Mouse (Mus musculus): ENCODE results near the gene Ace2. TPM values are rescaled to one million over a fixed set of nuclear protein-coding genes. Genes with fewer than 3 reads are reported as not detected.

Gene Ace2
- total and polyA plus RNA-seq, 3 experiments, result 0.08 TPM; not detected in 2

DNA sequence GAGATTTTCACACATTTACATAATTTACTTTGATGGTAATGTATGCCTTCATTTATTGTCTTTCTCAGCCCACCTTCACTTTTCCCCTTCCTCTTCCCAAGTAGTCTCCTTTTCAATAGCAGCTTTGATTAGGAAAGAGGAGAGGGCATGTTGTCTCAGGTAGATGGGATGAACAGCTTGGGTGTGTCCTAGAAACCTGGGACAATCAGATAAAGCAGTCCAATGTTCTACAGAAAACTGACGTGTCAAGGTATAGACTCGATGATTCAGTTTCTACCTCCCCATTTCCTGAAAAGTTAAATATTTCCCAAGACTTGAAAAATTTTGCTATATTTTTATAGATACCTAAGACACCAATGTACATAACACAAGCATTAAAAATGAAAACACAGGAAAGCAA lies 39.7 kb downstream of the Ace2 start:
- in situ Hi-C loops (cut with MboI; ENCODE audit: low pct_ligation_motif_present, low pct_unique_long_range_greater_than_20kb, low sequenced_read_pairs) (no loop called here), dilution Hi-C loops (cut with MboI; ENCODE audit: extremely low pct_ligation_motif_present, extremely low pct_unique_long_range_greater_than_20kb, low sequenced_read_pairs) (no loop called here)
- no peaks in the 10 kb centered on the region for H3K36me3 ChIP-seq (replicated peaks in 1 of 2; ENCODE audit: control insufficient read depth in 1 of 2, insufficient read depth in 1 of 2, low read length in 1 of 2)
- H3K27me3 ChIP-seq (replicated peaks), result no peaks in the 10 kb centered on the region
- H3K79me2 ChIP-seq (replicated peaks; ENCODE audit: control insufficient read depth, extremely low read depth, insufficient read depth, poor library complexity, severe bottlenecking), result no peaks in the 10 kb centered on the region
- no peak overlapping the region for H3K4me2 ChIP-seq (ENCODE audit: insufficient read depth, low read depth, poor library complexity, severe bottlenecking)
- TF ChIP-seq JUN (IDR thresholded peaks at IDR 0.05; ENCODE audit: insufficient read depth, low read depth, low read length) (no peak), MXI1 (IDR thresholded peaks at IDR 0.05; ENCODE audit: low read depth, low read length) (no peak), ZNF384 (IDR thresholded peaks at IDR 0.05; ENCODE audit: low read depth, low read length) (no peak), SIN3A (IDR thresholded peaks at IDR 0.05; ENCODE audit: low read length) (no peak), ETS1 (conservative IDR thresholded peaks at IDR 0.05; ENCODE audit: low read depth, low read length) (no peak)
- DNase-seq (ENCODE audit: extremely low read depth), result no peak
- no peaks in the 10 kb centered on the region for H3K4me1 ChIP-seq (ENCODE audit: control insufficient read depth in 1 of 2, insufficient read depth in 2 of 2)
- no peak overlapping the region for H3K4me3 ChIP-seq (replicated peaks in 1 of 3; ENCODE audit: low read depth in 2 of 3, low read length in 2 of 3, poor library complexity in 1 of 3)
- H3K9ac ChIP-seq (ENCODE audit: insufficient read depth, low read depth), result no peak overlapping the region
- H3K9me3 ChIP-seq (replicated peaks; ENCODE audit: low read length), result no peaks in the 10 kb centered on the region
- H3K27ac ChIP-seq (ENCODE audit: insufficient read depth, low read depth), result no peak overlapping the region

- Histone ChIP-seq H3K79me2 (replicated peaks; ENCODE audit: control insufficient read depth, extremely low read depth, insufficient read depth, poor library complexity, severe bottlenecking) (no peaks in the 10 kb centered on the region), H3K36me3 (replicated peaks in 1 of 2; ENCODE audit: control insufficient read depth in 1 of 2, insufficient read depth in 1 of 2, low read length in 1 of 2) (no peaks in the 10 kb centered on the region), H3K9ac (ENCODE audit: insufficient read depth, low read depth) (no peak overlapping the region), H3K4me1 (ENCODE audit: control insufficient read depth in 1 of 2, insufficient read depth in 2 of 2) (no peaks in the 10 kb centered on the region), H3K4me3 (replicated peaks in 1 of 3; ENCODE audit: low read depth in 2 of 3, low read length in 2 of 3, poor library complexity in 1 of 3) (no peak overlapping the region), H3K27ac (ENCODE audit: insufficient read depth, low read depth) (no peak overlapping the region), H3K27me3 (replicated peaks) (no peaks in the 10 kb centered on the region), H3K9me3 (replicated peaks; ENCODE audit: low read length) (no peaks in the 10 kb centered on the region), H3K4me2 (ENCODE audit: insufficient read depth, low read depth, poor library complexity, severe bottlenecking) (peak overlapping the region; percentile 50; the same call in 1 of the 2 replicates)
- TF ChIP-seq CTCF (conservative IDR thresholded peaks at IDR 0.05 in 1 of 2, IDR thresholded peaks at IDR 0.05 in 1 of 2; ENCODE audit: low read depth in 2 of 2, low read length in 2 of 2) (peak in 1 of 2 experiments; percentile 75; a peak in 2 of 4 replicates), MAX (IDR thresholded peaks at IDR 0.05; ENCODE audit: low read length) (no peak), UBTF (IDR thresholded peaks at IDR 0.05; ENCODE audit: low read depth, low read length) (no peak), SMC3 (IDR thresholded peaks at IDR 0.05; ENCODE audit: low read depth, low read length) (peak; percentile 44), ELF1 (IDR thresholded peaks at IDR 0.05; ENCODE audit: low read depth, low read length) (no peak), RAD21 (IDR thresholded peaks at IDR 0.05; ENCODE audit: low read depth, low read length) (peak; percentile 80), ZKSCAN1 (IDR thresholded peaks at IDR 0.05; ENCODE audit: borderline replicate concordance, low read depth, low read length) (no peak)
- in situ Hi-C loops (cut with MboI; ENCODE audit: low pct_ligation_motif_present, low pct_unique_long_range_greater_than_20kb, low sequenced_read_pairs), result loop anchor here (10.0 kb wide), 1 partner anchor 215 kb away; no protein-coding TSS in a partner anchor
- peak; percentile 51 for DNase-seq (ENCODE audit: extremely low read depth)
- dilution Hi-C loops (cut with MboI; ENCODE audit: extremely low pct_ligation_motif_present, extremely low pct_unique_long_range_greater_than_20kb, low sequenced_read_pairs), result no loop called here
These were observed 40.6 kb downstream of the Ace2 start for GRCm38 (mm10) chrX:164179746-164180145.

GRCm38 (mm10) chrX:164183844-164184243 lies 44.7 kb downstream of the Ace2 start:
- Histone ChIP-seq H3K4me3 (replicated peaks in 1 of 3; ENCODE audit: low read depth in 2 of 3, low read length in 2 of 3, poor library complexity in 1 of 3) (no peak overlapping the region), H3K9me3 (replicated peaks; ENCODE audit: low read length) (no peaks in the 10 kb centered on the region), H3K9ac (ENCODE audit: insufficient read depth, low read depth) (no peak overlapping the region), H3K4me2 (ENCODE audit: insufficient read depth, low read depth, poor library complexity, severe bottlenecking) (no peak overlapping the region; the same call in 1 of the 2 replicates), H3K36me3 (replicated peaks in 1 of 2; ENCODE audit: control insufficient read depth in 1 of 2, insufficient read depth in 1 of 2, low read length in 1 of 2) (no peaks in the 10 kb centered on the region), H3K79me2 (replicated peaks; ENCODE audit: control insufficient read depth, extremely low read depth, insufficient read depth, poor library complexity, severe bottlenecking) (no peaks in the 10 kb centered on the region), H3K4me1 (ENCODE audit: control insufficient read depth in 1 of 2, insufficient read depth in 2 of 2) (no peaks in the 10 kb centered on the region), H3K27me3 (replicated peaks) (no peaks in the 10 kb centered on the region), H3K27ac (ENCODE audit: insufficient read depth, low read depth) (no peak overlapping the region)
- dilution Hi-C loops (cut with MboI; ENCODE audit: extremely low pct_ligation_motif_present, extremely low pct_unique_long_range_greater_than_20kb, low sequenced_read_pairs) (no loop called here), in situ Hi-C loops (cut with MboI; ENCODE audit: low pct_ligation_motif_present, low pct_unique_long_range_greater_than_20kb, low sequenced_read_pairs) (loop anchor here (10.0 kb wide), 1 partner anchor 211 kb away; no protein-coding TSS in a partner anchor)
- DNase-seq (ENCODE audit: extremely low read depth), result peak; percentile 52
- TF ChIP-seq MAFK (IDR thresholded peaks at IDR 0.05; ENCODE audit: insufficient replicate concordance, low read length), result peak; percentile 58; the same call in 1 of the 2 replicates
- TF ChIP-seq ETS1 (conservative IDR thresholded peaks at IDR 0.05; ENCODE audit: low read depth, low read length), result no peak
- TF ChIP-seq JUND (conservative IDR thresholded peaks at IDR 0.05; ENCODE audit: low read depth, low read length), result peak; percentile 43
- TF ChIP-seq RAD21 (IDR thresholded peaks at IDR 0.05; ENCODE audit: low read depth, low read length), result peak; percentile 76
- TF ChIP-seq SMC3 (IDR thresholded peaks at IDR 0.05; ENCODE audit: low read depth, low read length), result peak; percentile 84
- TF ChIP-seq CTCF (conservative IDR thresholded peaks at IDR 0.05 in 1 of 2, IDR thresholded peaks at IDR 0.05 in 1 of 2; ENCODE audit: low read depth in 2 of 2, low read length in 2 of 2), result peak; percentile 38 to 75; a peak in 3 of 4 replicates
- no peak for TF ChIP-seq TBP (conservative IDR thresholded peaks at IDR 0.05; ENCODE audit: low read depth, low read length)
- peak; percentile 62 for TF ChIP-seq ZC3H11A (IDR thresholded peaks at IDR 0.05; ENCODE audit: low read depth, low read length)
